Mouse (Mus musculus): ENCODE data around the gene Spaca4. TPM values are rescaled to one million over a fixed set of nuclear protein-coding genes. Genes with fewer than 3 reads are reported as not detected.

Spaca4 gene
- polyA plus RNA-seq, 1 experiment from 2014 or later = not detected

DNA sequence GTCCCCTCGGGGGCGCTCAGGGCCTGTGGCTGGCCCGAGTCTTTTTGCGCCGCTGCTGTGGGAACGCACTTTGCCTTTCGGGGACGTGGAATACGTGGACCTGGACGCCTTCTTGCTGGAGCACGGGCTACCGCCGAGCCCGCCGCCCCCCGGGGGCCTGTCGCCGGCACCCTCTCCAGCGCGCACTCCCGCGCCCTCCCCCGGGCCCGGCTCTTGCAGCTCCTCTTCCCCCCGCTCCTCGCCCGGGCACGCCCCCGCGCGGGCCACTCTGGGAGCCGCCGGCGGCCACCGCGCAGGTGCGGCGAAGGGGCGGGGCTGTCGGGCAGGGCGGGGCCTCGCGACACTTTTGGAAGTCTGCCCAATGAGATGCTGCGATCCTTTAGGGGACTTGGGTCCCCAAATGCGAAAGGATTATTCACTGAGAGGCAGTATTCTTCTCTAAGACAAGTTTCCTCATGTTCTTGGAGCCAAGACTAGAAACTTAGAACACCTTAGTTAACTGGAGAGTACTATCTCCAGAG, 18.8 kb downstream of the Spaca4 start:
- H3K4me2 ChIP-seq (replicated peaks; ENCODE audit: low read depth, low read length) = peak overlapping the region; percentile 95
- peak; percentile 83 for DNase-seq (ENCODE audit: low spot score)
- under 1% methylated on average over 24 of the region's 45 CpGs for WGBS
- no peaks in the 10 kb centered on the region for H3K27me3 ChIP-seq (ENCODE audit: control insufficient read depth, insufficient read depth, low read length)
- peak overlapping the region; percentile 54 for H3K4me3 ChIP-seq (ENCODE audit: low read depth, low read length)
- peak overlapping the region; percentile 66 for H3K9ac ChIP-seq (ENCODE audit: low read depth, low read length)
- peak overlapping the region; percentile 56; the same call in 1 of the 2 replicates for H3K27ac ChIP-seq (ENCODE audit: low read depth, low read length)
- H3K4me1 ChIP-seq (replicated peaks; ENCODE audit: control insufficient read depth, insufficient read depth, low read length) = peaks cover 41% of the 10 kb centered on the region
- ATAC-seq (ENCODE audit: low FRiP score) = no peak
- H3K36me3 ChIP-seq (ENCODE audit: control insufficient read depth, insufficient read depth, low read length) = peaks cover 3% of the 10 kb centered on the region; the same call in 1 of the 2 replicates
- H3K9me3 ChIP-seq (ENCODE audit: control insufficient read depth, low read length) = no peaks in the 10 kb centered on the region

DNA sequence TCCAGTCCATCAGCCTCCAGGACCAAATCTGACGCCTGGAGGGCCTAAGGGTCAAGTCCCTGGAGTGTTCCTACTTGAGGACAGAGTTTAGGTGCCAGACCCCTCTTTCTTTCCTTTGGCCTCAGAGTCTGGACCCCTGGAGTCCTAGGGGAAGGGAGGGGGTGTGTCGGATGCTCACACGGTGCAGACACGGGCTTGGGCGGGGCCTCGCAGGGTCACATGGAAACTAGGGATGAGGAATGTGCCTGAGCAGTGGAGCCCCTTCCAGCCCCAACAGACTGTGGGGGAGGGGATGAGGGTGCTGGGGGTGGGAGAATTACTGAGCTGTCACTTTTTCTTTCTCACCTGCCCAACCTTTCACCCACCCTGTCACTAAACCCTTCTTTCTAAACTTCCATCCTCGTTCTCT, 19.7 kb downstream of the Spaca4 start:
- Histone ChIP-seq H3K27ac (ENCODE audit: low read depth, low read length) (no peak overlapping the region), H3K9me3 (ENCODE audit: control insufficient read depth, low read length) (no peaks in the 10 kb centered on the region), H3K9ac (ENCODE audit: low read depth, low read length) (peak overlapping the region; percentile 66), H3K4me3 (ENCODE audit: low read depth, low read length) (peak overlapping the region; percentile 54), H3K4me1 (replicated peaks; ENCODE audit: control insufficient read depth, insufficient read depth, low read length) (peaks cover 41% of the 10 kb centered on the region), H3K36me3 (ENCODE audit: control insufficient read depth, insufficient read depth, low read length) (0 out of 2 replicates have a peak, but pooled peaks cover 2% of the 10 kb centered on the region), H3K4me2 (replicated peaks; ENCODE audit: low read depth, low read length) (peak overlapping the region; percentile 95), H3K27me3 (ENCODE audit: control insufficient read depth, insufficient read depth, low read length) (no peaks in the 10 kb centered on the region)
- ATAC-seq (ENCODE audit: low FRiP score) (no peak), DNase-seq (ENCODE audit: low spot score) (peak; percentile 49)
- WGBS = 0% methylated on average over 7 of the region's 7 CpGs

DNA sequence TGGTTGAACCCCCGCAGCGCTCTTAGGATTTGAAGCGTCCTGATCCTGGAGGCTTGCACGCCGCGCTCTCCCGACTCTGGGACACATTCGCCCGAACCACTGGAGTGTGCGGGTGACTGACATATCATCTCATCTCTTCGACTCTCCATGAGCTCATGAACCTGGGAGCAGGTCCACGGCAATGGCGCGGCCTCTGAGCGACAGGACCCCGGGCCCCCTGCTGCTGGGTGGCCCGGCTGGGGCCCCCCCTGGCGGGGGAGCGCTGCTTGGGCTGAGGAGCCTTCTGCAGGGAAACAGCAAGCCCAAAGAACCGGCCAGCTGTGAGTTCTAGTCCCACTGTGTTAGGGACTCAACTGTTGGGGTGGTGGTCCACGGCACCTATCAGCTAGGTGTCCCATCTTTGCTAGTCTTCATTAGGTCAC, 20.2 kb downstream of the Spaca4 start:
- Histone ChIP-seq H3K9me3 (ENCODE audit: control insufficient read depth, low read length) (no peaks in the 10 kb centered on the region), H3K4me1 (replicated peaks; ENCODE audit: control insufficient read depth, insufficient read depth, low read length) (peaks cover 43% of the 10 kb centered on the region), H3K9ac (ENCODE audit: low read depth, low read length) (peak overlapping the region; percentile 38; the same call in 1 of the 2 replicates), H3K27me3 (ENCODE audit: control insufficient read depth, insufficient read depth, low read length) (peaks cover 2% of the 10 kb centered on the region), H3K4me3 (ENCODE audit: low read depth, low read length) (peak overlapping the region; percentile 54), H3K4me2 (replicated peaks; ENCODE audit: low read depth, low read length) (peak overlapping the region; percentile 95), H3K27ac (ENCODE audit: low read depth, low read length) (peak overlapping the region; percentile 56; the same call in 1 of the 2 replicates), H3K36me3 (ENCODE audit: control insufficient read depth, insufficient read depth, low read length) (no peaks in the 10 kb centered on the region)
- DNase-seq (ENCODE audit: low spot score) (no peak), ATAC-seq (ENCODE audit: low FRiP score) (0 out of 2 replicates have a peak, but pooled peaks have one; percentile 0)
- WGBS = under 1% methylated on average over 21 of the region's 21 CpGs

DNA sequence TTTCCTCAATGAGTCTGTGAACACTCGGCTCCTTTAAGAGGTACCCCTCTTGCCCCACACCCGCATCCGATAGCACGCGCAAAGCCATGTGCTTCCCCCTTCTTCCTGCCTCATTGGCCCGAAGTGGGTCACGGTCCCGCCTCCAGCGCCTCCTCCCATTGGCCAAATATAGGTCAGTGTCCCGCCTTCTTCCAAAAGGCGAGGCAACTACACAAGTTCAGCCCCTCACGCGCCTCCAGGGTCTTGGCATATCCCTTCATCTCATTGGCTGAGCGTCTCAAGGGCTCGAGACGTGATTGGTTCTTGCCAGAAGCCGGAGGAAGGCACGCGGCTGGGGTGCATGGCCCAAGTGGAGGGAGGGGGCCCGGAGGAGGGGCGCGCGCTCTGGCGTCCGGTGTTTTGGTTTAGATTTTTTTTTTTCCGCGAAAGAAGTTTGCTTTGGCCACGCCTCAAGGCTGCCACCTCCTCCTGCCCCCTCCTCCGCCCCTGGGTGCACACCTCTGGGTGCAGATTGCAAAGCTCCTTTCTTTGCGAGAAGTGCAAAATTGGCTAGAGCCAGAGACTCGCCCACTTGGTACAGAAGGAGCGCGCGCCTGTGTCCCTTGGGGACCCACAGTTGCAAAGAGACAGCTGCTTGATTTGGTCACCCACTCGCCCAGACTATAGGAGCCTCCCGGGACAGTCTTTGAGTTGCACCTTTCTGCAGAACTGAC, 20.7 kb downstream of the Spaca4 start, which contains the start of gene Dbp:
Dbp (plus strand) TSS at position 359 of the 713 bp plus-strand sequence.
- peak; percentile 98 for DNase-seq (ENCODE audit: low spot score)
- Histone ChIP-seq H3K9ac (ENCODE audit: low read depth, low read length) (peak within 1 kb of the TSS; percentile 50; the same call in 1 of the 2 replicates), H3K36me3 (ENCODE audit: control insufficient read depth, insufficient read depth, low read length) (no peaks in the 10 kb centered on the region), H3K4me3 (ENCODE audit: low read depth, low read length) (peak within 1 kb of the TSS; percentile 54), H3K4me1 (replicated peaks; ENCODE audit: control insufficient read depth, insufficient read depth, low read length) (peaks cover 46% of the 10 kb centered on the region), H3K27me3 (ENCODE audit: control insufficient read depth, insufficient read depth, low read length) (peaks cover 7% of the 10 kb centered on the region), H3K27ac (ENCODE audit: low read depth, low read length) (peak within 1 kb of the TSS; percentile 81), H3K9me3 (ENCODE audit: control insufficient read depth, low read length) (no peaks in the 10 kb centered on the region), H3K4me2 (replicated peaks; ENCODE audit: low read depth, low read length) (peak within 1 kb of the TSS; percentile 95)
- under 1% methylated on average over 35 of the region's 36 CpGs for WGBS
- ATAC-seq (ENCODE audit: low FRiP score) = peak; percentile 83

DNA sequence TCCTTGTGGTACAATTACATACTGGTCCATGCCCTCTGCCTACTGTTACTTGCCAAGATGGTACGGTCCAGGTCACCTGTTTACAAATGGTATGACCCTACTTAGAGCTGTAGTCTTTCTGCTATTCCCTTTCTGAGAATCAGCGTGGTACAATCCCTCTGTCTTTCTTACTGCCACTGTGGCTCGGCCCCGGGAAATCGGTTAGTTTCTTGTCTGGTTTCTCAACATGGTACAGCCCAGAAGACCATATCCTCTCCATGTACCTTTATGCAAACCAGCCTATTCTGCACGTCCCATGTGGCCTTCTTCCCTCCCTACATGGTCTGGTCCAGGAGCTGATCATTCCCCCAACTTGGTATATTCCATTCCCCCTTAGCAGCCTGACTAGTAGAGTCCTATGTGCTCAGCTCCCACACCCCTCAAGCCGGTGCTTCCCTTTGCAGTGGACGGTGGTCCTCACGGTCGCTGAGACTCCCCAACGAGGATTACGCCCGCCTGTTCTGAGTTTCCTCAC, 21.5 kb downstream of the Spaca4 start:
- peak; percentile 62 for ATAC-seq (ENCODE audit: low FRiP score)
- Histone ChIP-seq H3K4me2 (replicated peaks; ENCODE audit: low read depth, low read length) (peak overlapping the region; percentile 95), H3K27me3 (ENCODE audit: control insufficient read depth, insufficient read depth, low read length) (peaks cover 13% of the 10 kb centered on the region), H3K9me3 (ENCODE audit: control insufficient read depth, low read length) (no peaks in the 10 kb centered on the region), H3K4me3 (ENCODE audit: low read depth, low read length) (peak overlapping the region; percentile 39), H3K36me3 (ENCODE audit: control insufficient read depth, insufficient read depth, low read length) (no peaks in the 10 kb centered on the region), H3K9ac (ENCODE audit: low read depth, low read length) (peak overlapping the region; percentile 50; the same call in 1 of the 2 replicates), H3K27ac (ENCODE audit: low read depth, low read length) (peak overlapping the region; percentile 81), H3K4me1 (replicated peaks; ENCODE audit: control insufficient read depth, insufficient read depth, low read length) (peaks cover 39% of the 10 kb centered on the region)
- DNase-seq (ENCODE audit: low spot score) = peak; percentile 80
- 1% methylated on average over 13 of the region's 13 CpGs for WGBS

DNA sequence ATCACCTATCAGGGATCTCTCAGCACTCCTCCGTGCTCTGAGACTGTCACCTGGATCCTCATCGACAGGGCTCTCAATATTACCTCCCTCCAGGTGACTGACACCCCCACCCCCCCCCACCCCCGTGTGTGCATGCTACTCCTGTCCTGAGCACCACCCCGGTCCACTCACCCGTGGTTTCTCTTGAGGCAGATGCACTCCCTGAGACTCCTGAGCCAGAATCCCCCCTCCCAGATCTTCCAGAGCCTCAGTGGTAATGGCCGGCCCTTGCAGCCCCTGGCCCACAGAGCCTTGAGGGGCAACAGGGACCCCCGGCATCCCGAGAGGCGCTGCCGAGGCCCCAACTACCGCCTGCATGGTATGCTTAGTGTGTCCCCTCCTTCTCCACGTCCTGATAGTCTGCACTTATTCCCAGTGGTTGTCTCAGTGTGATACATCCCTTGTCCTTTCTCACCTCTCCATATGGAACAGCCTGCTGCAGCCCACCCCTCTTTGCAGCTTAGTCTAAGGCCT, 22.0 kb downstream of the Spaca4 start:
- H3K27ac ChIP-seq (ENCODE audit: low read depth, low read length) = peak overlapping the region; percentile 81
- WGBS = 45% methylated on average over 12 of the region's 12 CpGs
- H3K9ac ChIP-seq (ENCODE audit: low read depth, low read length) = peak overlapping the region; percentile 50; the same call in 1 of the 2 replicates
- ATAC-seq (ENCODE audit: low FRiP score) = no peak
- no peaks in the 10 kb centered on the region for H3K36me3 ChIP-seq (ENCODE audit: control insufficient read depth, insufficient read depth, low read length)
- peaks cover 35% of the 10 kb centered on the region for H3K4me1 ChIP-seq (replicated peaks; ENCODE audit: control insufficient read depth, insufficient read depth, low read length)
- peaks cover 18% of the 10 kb centered on the region for H3K27me3 ChIP-seq (ENCODE audit: control insufficient read depth, insufficient read depth, low read length)
- peak overlapping the region; percentile 95 for H3K4me2 ChIP-seq (replicated peaks; ENCODE audit: low read depth, low read length)
- no peaks in the 10 kb centered on the region for H3K9me3 ChIP-seq (ENCODE audit: control insufficient read depth, low read length)
- no peak for DNase-seq (ENCODE audit: low spot score)
- peak overlapping the region; percentile 39 for H3K4me3 ChIP-seq (ENCODE audit: low read depth, low read length)

DNA sequence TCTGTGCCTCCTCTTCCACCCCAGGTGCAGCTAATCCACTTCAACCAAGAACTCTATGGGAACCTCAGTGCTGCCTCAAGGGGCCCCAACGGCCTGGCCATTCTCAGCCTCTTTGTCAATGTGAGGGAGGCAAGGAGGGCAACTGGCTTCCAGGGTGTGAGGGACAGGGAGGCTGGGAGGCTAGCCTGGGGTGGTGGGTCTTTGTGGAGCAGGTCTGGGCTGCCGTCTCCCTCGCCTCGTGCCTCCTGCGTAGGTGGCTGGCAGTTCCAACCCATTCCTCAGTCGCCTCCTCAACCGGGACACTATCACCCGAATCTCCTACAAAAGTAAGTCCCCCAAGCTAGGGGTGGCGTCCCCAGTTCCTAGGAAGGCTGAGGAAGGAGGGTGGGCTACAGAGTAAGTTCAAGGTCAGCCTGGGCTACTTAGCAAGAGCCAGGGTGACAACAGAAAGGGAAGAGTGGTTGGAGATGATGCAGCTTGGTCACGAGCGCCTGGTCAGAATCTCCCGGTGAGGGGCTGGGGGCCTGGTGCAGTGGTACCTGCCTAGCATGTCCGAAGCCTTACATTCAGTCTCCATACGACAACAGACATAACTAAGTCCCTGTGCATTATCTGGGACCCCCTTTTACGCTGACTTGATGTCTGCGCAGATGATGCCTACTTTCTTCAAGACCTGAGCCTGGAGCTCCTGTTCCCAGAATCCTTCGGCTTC, 22.6 kb downstream of the Spaca4 start:
- Histone ChIP-seq H3K9me3 (ENCODE audit: control insufficient read depth, low read length) (no peaks in the 10 kb centered on the region), H3K27me3 (ENCODE audit: control insufficient read depth, insufficient read depth, low read length) (peaks cover 20% of the 10 kb centered on the region), H3K36me3 (ENCODE audit: control insufficient read depth, insufficient read depth, low read length) (no peaks in the 10 kb centered on the region), H3K27ac (ENCODE audit: low read depth, low read length) (no peak overlapping the region), H3K4me2 (replicated peaks; ENCODE audit: low read depth, low read length) (no peak overlapping the region), H3K4me3 (ENCODE audit: low read depth, low read length) (no peak overlapping the region), H3K4me1 (replicated peaks; ENCODE audit: control insufficient read depth, insufficient read depth, low read length) (peaks cover 30% of the 10 kb centered on the region), H3K9ac (ENCODE audit: low read depth, low read length) (no peak overlapping the region)
- ATAC-seq (ENCODE audit: low FRiP score) (no peak), DNase-seq (ENCODE audit: low spot score) (no peak)
- WGBS = 89% methylated on average over 17 of the region's 17 CpGs

DNA sequence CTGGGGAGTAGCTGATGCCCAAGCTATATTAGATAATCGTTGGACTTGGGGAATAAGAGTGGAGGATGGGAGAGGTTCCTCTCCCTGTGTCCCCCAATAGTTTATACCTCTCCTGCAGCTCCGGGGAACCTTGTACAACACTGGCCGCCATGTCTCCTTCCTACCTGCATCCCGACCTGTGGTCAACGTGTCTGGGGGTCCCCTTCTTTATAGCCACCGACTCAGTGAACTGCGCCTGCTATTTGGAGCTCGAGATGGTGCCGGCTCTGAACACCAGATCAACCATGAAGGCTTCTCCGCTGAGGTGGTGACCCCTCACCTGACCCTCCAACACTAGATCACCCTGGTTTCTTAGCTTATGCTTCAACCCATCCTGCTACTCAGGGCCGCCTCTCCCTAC, 23.3 kb downstream of the Spaca4 start:
- DNase-seq (ENCODE audit: low spot score) (no peak), ATAC-seq (ENCODE audit: low FRiP score) (no peak)
- H3K27me3 ChIP-seq (ENCODE audit: control insufficient read depth, insufficient read depth, low read length) = peaks cover 20% of the 10 kb centered on the region
- no peaks in the 10 kb centered on the region for H3K36me3 ChIP-seq (ENCODE audit: control insufficient read depth, insufficient read depth, low read length)
- H3K4me1 ChIP-seq (replicated peaks; ENCODE audit: control insufficient read depth, insufficient read depth, low read length) = peaks cover 24% of the 10 kb centered on the region
- H3K4me3 ChIP-seq (ENCODE audit: low read depth, low read length) = no peak overlapping the region
- no peak overlapping the region for H3K9ac ChIP-seq (ENCODE audit: low read depth, low read length)
- H3K9me3 ChIP-seq (ENCODE audit: control insufficient read depth, low read length) = no peaks in the 10 kb centered on the region
- no peak overlapping the region for H3K4me2 ChIP-seq (replicated peaks; ENCODE audit: low read depth, low read length)
- WGBS = 90% methylated on average over 11 of the region's 11 CpGs
- no peak overlapping the region for H3K27ac ChIP-seq (ENCODE audit: low read depth, low read length)

Measured in hindbrain, embryonic 11.5 days (tissue).